Mouse (Mus musculus) cerebellum, adult 8-10 months (tissue): ENCODE data around the gene Tiam1.

Source experiments
- DNase-seq: peaks from one replicate; pipeline ENCODE4 v3.0.0; 2022

Tiam1 gene

DNA sequence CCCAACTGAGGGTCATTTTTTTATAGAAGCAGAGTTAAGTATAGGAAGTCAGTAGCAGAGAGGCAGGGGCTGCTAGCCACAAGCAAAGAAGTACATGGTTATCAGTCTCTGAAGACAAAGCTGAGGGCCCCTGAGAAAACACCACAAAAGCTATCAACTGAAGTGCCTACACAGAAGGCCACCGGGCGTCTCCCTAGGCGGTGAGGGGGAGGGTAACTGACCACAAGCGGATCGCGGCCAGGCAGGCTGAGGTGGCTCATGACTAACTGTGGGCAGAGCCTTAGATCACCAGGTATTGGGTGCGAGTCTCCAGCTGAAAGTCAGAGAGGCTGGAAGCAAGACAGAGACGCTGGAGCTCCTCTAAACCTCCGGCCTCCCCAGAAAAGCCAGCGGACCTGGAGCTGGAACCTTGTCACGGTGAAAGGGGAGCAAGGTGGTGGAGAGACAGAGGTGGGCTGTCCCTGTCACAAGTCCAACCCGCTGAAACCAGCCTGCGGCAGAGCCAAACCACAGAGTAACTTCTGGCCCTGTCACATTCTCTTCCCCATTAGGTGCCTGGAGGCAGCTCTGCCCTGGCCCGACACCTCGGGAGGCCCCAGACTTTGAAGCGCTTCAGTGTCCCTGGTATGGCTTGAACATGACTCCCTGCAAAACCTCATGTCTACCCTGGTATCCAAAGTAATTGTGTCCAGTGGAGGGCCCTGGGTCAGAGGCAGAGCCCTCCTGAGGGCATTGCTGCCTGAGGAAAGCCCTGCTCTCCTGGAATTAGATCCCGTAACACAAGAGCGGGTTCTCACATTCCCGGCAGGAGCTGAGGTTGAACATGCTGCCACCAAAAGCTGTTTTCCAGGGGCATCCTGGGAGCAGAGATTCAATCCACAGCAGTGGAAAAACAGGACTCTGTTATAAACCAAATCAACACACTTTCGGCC, 271.3 kb downstream of the Tiam1 start:
- no peak for DNase-seq

DNA sequence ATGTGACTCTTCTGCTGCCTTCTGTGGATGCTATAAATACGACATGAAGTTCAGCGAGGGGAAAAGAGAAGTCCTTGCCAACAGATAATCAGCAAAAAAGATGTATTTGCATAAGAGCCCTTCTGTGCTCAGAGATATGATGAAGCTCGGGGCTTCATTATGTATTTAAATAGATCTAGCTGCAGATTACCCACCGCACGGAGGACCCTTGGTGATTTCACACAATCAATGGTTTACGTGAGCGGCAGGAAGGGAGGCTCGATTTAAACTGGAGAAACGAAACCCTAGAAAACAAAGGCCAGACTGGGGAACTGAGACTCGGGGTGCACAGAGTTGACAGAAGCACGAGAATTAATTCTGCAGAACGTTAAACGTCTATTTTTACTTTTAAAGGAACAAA, 272.2 kb downstream of the Tiam1 start:
- DNase-seq: no peak

- DNase-seq: no peak
Measured at GRCm38 (mm10) chr16:89870059-89870458, 273.5 kb downstream of the Tiam1 start.

GRCm38 (mm10) chr16:89868502-89868901, 275.1 kb downstream of the Tiam1 start:
- DNase-seq: no peak

DNA sequence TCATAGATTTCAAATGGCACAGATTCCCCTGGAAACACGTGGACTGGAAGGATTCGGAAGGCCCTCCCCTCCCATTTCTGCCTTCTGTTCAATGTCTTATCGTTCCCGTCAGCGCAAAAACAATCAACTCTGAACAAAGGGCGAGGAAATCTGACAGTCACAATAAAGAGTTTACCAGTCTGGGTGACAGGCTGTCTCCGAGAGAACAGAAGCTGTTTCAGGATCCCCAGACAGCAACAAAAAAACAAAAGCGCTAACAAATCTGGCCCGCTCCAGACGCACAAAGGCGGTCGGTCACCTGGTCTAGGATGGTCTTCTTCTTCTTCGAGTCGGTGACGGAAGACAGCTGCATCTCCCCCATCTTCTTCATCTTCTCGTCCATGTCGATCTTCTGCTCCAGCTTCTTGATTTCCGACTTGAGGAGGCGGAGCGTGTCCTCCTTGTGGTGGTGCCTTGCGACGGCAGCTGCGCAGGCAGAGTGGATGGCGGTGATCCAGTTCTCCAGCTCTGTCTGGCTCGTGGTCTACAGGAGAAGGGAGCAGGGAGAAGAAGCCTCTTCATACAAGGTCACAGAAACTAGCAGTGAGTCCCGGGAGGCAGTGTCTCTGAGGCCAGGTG, 276.2 kb downstream of the Tiam1 start:
- no peak for DNase-seq

DNA sequence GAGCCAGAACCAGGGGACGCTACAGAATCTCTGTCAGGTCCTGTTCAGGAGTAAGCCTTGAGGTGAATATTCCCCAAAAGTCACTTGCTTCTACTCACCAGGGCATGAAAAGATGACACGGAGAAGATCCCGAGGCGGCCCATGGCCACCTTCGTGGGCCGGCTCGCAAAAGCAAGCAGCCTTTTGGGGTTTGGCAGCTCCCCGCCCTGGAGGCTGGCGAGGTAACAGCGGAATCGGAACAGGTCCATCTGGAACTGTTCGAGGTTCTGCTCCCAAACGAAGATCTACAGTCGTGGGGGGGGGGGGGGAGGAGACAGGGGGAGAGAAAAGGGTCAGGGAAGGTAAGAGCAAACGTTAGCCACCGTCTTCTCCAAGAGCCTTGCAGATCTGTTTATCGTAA, 278.4 kb downstream of the Tiam1 start:
- peak; percentile 62 for DNase-seq

GRCm38 (mm10) chr16:89864710-89865109, 278.9 kb downstream of the Tiam1 start:
- DNase-seq: no peak

DNA sequence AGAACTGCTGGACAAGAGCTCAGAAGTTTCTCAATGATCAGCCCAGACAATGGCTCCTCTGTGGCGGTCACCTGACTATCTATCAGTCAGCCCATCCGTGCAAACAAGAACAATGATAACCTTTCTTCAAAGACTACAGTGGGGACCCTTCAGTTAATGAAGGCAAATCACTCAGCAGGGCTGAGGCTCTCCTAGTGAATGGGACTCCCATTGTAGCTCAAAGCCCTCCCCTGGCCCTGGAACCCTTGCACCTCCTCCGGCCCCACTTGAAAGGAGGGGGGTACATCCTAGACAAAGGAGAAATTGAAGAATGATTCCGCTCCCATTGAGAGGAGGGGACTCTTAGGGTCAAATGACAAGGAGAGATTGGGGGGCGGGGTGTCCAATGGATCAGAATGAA, 280.3 kb downstream of the Tiam1 start:
- no peak for DNase-seq

- no peak for DNase-seq
Measured at GRCm38 (mm10) chr16:89861531-89861930, 282.0 kb downstream of the Tiam1 start.

DNA sequence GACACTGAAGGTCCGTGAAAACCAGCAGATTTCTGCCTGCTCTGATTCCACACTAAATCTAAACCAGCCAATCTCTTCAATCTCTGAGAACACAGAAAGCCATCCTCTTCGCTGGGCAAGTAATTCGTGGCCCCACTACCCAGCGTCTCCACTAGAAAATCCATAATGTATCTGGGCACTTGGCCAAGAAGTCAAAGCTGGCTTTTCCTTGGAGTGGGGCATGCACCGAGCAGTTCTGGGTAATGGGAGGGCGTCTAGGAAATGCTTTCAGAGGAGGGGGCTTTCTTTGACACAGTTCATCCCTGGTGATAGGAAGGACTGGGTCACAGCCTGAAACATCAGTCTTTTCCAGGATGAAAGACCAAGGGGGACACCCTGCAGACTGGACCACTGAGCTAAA, 282.9 kb downstream of the Tiam1 start:
- no peak for DNase-seq

GRCm38 (mm10) chr16:89857666-89858065, 285.9 kb downstream of the Tiam1 start:
- DNase-seq: no peak

DNA sequence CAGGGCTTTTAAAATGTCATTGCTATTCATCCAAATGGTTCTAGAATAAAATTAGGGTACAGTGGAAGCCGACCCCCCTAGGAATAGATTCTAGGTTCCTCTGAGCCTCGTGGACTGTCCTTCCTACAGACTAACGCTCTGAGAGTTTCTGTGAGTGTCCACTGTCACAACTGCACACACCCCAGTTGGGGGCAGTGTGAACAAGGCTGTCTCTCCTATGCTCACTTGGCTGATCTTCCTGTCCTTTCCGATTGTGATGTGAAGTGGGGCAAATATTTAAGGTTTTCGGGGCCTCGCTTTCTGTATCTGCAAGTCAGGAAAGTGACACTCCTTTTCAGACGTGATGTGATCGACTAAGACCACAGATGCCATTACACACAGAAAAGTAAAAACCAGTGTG, 288.8 kb downstream of the Tiam1 start:
- no peak for DNase-seq

- DNase-seq: no peak
Measured at GRCm38 (mm10) chr16:89851333-89851732, 292.2 kb downstream of the Tiam1 start.

DNA sequence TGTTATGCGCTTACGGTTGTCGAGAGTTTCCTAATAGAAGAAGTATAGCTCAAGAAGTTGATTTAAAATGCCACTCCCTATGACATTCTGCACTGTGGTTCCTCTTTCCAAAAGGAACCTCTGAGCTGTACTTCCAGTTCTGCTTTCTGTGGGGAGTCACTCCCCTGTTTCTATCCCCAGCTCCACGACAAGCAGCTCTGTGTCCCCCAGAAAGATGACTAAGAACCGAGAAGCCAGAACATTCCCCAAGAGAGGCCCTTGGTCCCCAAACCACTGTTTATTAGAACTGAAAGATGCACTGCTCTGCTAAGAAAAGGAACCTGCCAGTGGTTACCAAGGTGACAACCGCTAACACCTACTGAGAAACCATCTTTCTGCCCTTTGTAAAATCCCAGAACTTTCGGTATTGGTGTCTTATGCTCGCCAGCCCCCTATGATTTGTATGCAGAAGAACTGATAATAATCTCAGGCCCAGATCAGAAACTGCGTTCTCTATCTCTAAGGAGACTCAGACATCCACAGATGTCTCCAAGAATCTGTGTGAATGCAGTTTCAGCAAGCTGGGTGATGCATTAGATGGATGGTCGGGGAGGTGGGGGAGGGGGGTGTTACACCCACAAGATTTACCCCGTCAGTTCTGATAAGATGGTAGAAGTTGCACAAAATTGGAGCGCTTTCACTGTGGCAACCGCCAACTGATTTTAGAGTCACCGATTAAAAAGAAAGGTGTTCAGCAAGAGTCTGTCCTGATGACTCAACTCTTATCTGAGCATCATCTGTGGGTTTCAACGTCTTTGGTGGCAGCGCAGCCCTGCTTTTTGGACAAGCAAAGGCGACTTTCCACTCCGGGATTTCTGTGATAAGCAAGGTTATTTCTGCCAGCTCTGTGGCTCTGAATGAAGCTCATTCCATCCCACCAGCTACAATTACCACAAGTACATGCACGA, 294.6 kb downstream of the Tiam1 start:
- DNase-seq: no peak

GRCm38 (mm10) chr16:89848179-89848578, 295.4 kb downstream of the Tiam1 start:
- DNase-seq: no peak

DNA sequence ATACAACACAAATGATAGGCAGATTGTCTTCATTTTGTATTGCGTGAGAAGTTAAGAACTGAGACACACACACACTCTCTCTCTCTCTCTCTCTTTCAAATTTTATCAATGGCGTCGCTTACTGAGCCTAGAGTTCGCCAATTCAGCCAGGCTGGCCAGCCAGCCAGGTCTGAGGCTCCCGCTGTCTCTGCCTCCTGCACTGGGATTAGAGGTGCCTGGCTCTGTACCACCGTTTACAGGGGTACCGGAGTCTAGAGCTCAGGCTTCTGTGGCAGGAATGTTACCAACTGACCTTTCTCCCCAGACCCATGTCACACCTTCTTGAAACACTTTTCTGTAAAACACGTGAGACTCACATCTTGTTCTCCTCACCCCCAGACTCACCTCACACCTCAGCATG, 298.1 kb downstream of the Tiam1 start:
- DNase-seq: peak; percentile 42

DNA sequence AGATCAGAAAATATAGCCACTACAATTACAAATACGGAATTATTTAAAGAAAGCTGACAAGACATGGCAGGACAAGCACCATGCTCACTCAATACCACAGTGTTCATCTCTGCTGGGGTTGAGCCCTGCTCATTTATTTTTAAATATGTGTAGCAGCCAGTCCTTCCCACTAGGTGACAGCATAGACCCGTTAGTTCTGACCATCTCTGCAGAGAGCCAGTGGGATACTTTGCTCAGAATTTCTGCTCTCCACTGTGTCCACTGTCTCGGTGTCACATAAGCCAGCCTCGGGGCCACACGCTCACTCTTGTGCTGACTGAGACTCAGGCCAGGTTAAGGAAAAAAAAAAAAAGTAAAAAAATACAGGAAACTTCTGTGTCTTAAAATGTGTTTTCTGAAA, 299.0 kb downstream of the Tiam1 start:
- DNase-seq: peak; percentile 72

GRCm38 (mm10) chr16:89841894-89842293, 301.7 kb downstream of the Tiam1 start:
- no peak for DNase-seq

DNA sequence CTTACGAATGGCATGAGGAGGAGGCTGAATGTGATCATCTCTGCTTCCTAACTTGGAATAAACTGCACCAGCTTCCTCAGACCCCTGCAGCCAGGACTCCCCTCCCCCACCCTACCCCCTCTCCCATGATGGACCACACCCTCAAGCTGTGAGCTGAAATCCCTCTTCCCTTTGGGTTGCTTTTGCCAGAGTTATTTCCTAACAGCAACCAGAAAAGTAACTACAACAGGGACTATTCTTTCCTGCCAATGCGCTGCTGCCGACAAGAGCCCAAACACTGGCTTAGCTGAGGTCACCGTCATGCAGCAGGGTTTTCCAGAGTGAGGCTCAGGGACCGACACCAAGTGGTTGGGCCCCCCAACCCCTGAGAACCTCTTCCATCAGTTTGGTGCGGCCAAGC, 303.2 kb downstream of the Tiam1 start:
- DNase-seq: no peak

DNA sequence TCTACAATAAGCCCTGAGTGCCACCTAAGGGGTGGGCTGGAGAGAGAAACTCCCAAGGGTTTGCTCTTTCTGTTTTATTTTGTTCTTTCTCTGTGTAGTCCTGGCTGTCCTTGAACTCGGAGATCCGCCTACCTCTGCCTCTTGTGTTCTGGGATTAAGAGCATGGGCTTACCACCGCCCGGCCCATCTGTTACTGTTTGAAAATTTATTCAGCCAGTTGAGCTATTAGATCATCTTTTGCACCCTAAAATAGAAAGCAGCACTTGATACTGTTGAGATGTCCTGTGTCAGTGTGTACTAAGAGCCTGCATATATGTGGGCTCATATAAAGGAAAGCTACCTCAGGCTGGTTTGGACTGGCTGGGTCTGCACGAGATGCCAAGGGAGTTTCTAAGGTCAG, 303.7 kb downstream of the Tiam1 start:
- DNase-seq: no peak

- DNase-seq: no peak
Measured at GRCm38 (mm10) chr16:89837096-89837495, 306.5 kb downstream of the Tiam1 start.

GRCm38 (mm10) chr16:89835551-89835950, 308.0 kb downstream of the Tiam1 start:
- DNase-seq: no peak

DNA sequence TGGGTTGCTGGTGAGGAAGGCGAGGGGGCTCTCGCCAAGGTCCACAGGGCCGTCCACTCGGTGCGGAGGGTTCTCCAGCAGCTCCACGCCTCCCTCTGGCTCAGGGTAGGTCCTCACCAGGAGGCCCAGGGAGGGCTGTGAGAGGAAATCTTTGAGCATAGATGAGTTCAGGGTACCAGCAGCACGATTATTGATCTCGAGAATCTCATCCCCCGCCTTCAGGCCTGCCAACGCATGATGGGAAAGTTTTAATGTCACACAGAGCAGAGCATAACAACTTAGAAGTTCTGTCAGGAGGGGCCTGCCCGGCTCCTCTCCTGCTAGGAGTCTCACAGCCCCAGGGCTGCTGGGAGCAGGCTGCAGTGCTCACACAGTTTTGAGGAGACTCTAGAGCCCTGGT, 310.6 kb downstream of the Tiam1 start:
- DNase-seq: no peak
